Mouse (Mus musculus): ENCODE results near the gene Marc1. TPM values are rescaled to one million over a fixed set of nuclear protein-coding genes. Genes with fewer than 3 reads are reported as not detected.

The Marc1 gene
- polyA plus RNA-seq, 1 experiment from 2014 or later, result 0.88 TPM

GRCm38 (mm10) chr1:184809578-184810001 lies 1.5 kb downstream of the Marc1 start:
- peak; percentile 62 for ATAC-seq
- Histone ChIP-seq H3K27ac (no peak overlapping the region), H3K9ac (no peak overlapping the region), H3K36me3 (no peaks in the 10 kb centered on the region; the same call in 1 of the 2 replicates), H3K4me3 (replicated peaks) (no peak overlapping the region), H3K9me3 (no peaks in the 10 kb centered on the region), H3K27me3 (replicated peaks) (peaks cover 4% of the 10 kb centered on the region; the same call in 1 of the 2 replicates), H3K4me1 (replicated peaks) (peaks cover 27% of the 10 kb centered on the region), H3K4me2 (replicated peaks) (no peak overlapping the region)
- WGBS, result 55% methylated on average over 6 of the region's 6 CpGs

GRCm38 (mm10) chr1:184808418-184809012 lies 2.6 kb downstream of the Marc1 start:
- H3K36me3 ChIP-seq, result no peaks in the 10 kb centered on the region; the same call in 1 of the 2 replicates
- H3K27ac ChIP-seq, result no peak overlapping the region
- H3K4me2 ChIP-seq (replicated peaks), result no peak overlapping the region
- H3K27me3 ChIP-seq (replicated peaks), result peaks cover 4% of the 10 kb centered on the region; the same call in 1 of the 2 replicates
- 89% methylated on average over 17 of the region's 17 CpGs for WGBS
- ATAC-seq, result no peak
- H3K4me3 ChIP-seq (replicated peaks), result no peak overlapping the region
- no peaks in the 10 kb centered on the region for H3K9me3 ChIP-seq
- H3K4me1 ChIP-seq (replicated peaks), result peaks cover 27% of the 10 kb centered on the region
- H3K9ac ChIP-seq, result no peak overlapping the region

- peaks cover 27% of the 10 kb centered on the region for H3K4me1 ChIP-seq (replicated peaks)
- H3K9ac ChIP-seq, result no peak overlapping the region
- H3K27me3 ChIP-seq (replicated peaks), result peaks cover 4% of the 10 kb centered on the region; the same call in 1 of the 2 replicates
- H3K9me3 ChIP-seq, result no peaks in the 10 kb centered on the region
- H3K4me3 ChIP-seq (replicated peaks), result no peak overlapping the region
- H3K4me2 ChIP-seq (replicated peaks), result no peak overlapping the region
- ATAC-seq, result peak; percentile 38
- no peaks in the 10 kb centered on the region for H3K36me3 ChIP-seq
- 45% methylated on average over 15 of the region's 15 CpGs for WGBS
- peak overlapping the region; percentile 34; the same call in 1 of the 2 replicates for H3K27ac ChIP-seq
These were observed 3.3 kb downstream of the Marc1 start for GRCm38 (mm10) chr1:184807627-184808417.

GRCm38 (mm10) chr1:184807123-184807522 lies 4.0 kb downstream of the Marc1 start:
- H3K9ac ChIP-seq, result no peak overlapping the region
- no peak overlapping the region for H3K4me2 ChIP-seq (replicated peaks)
- H3K36me3 ChIP-seq, result no peaks in the 10 kb centered on the region
- peaks cover 23% of the 10 kb centered on the region for H3K4me1 ChIP-seq (replicated peaks)
- H3K27ac ChIP-seq, result no peak overlapping the region
- H3K27me3 ChIP-seq (replicated peaks), result peaks cover 4% of the 10 kb centered on the region; the same call in 1 of the 2 replicates
- H3K4me3 ChIP-seq (replicated peaks), result no peak overlapping the region
- no peaks in the 10 kb centered on the region for H3K9me3 ChIP-seq
- no peak for ATAC-seq
- WGBS, result 73% methylated on average over 7 of the region's 7 CpGs

- peaks cover 12% of the 10 kb centered on the region for H3K4me1 ChIP-seq (replicated peaks)
- H3K9me3 ChIP-seq, result no peaks in the 10 kb centered on the region
- no peak overlapping the region for H3K4me3 ChIP-seq (replicated peaks)
- peaks cover 3% of the 10 kb centered on the region; the same call in 1 of the 2 replicates for H3K27me3 ChIP-seq (replicated peaks)
- no peak overlapping the region for H3K9ac ChIP-seq
- ATAC-seq, result no peak
- H3K4me2 ChIP-seq (replicated peaks), result no peak overlapping the region
- H3K27ac ChIP-seq, result no peak overlapping the region
- no peaks in the 10 kb centered on the region for H3K36me3 ChIP-seq
- WGBS, result 90% methylated on average over 4 of the region's 4 CpGs
These were observed 5.4 kb downstream of the Marc1 start for GRCm38 (mm10) chr1:184805749-184806148.

GRCm38 (mm10) chr1:184793163-184793876 lies 17.8 kb downstream of the Marc1 start:
- H3K4me1 ChIP-seq (replicated peaks), result peaks cover 4% of the 10 kb centered on the region
- H3K36me3 ChIP-seq, result no peaks in the 10 kb centered on the region
- peak overlapping the region; percentile 36; the same call in 1 of the 2 replicates for H3K27ac ChIP-seq
- 12% methylated on average over 27 of the region's 27 CpGs for WGBS
- H3K27me3 ChIP-seq (replicated peaks), result 0 out of 2 replicates have a peak, but pooled peaks cover 3% of the 10 kb centered on the region
- H3K4me3 ChIP-seq (replicated peaks), result peak overlapping the region; percentile 11; the same call in 1 of the 2 replicates
- no peaks in the 10 kb centered on the region for H3K9me3 ChIP-seq
- H3K9ac ChIP-seq, result peak overlapping the region; percentile 36; the same call in 1 of the 2 replicates
- peak overlapping the region; percentile 50 for H3K4me2 ChIP-seq (replicated peaks)
- ATAC-seq, result peak; percentile 92

- H3K4me2 ChIP-seq (replicated peaks), result no peak overlapping the region
- no peak overlapping the region for H3K4me3 ChIP-seq (replicated peaks)
- H3K4me1 ChIP-seq (replicated peaks), result peaks cover 4% of the 10 kb centered on the region
- no peak overlapping the region for H3K9ac ChIP-seq
- no peak overlapping the region for H3K27ac ChIP-seq
- no peak for ATAC-seq
- no peaks in the 10 kb centered on the region for H3K36me3 ChIP-seq
- H3K27me3 ChIP-seq (replicated peaks), result 0 out of 2 replicates have a peak, but pooled peaks cover 3% of the 10 kb centered on the region
- 6% methylated on average over 2 of the region's 2 CpGs for WGBS
- H3K9me3 ChIP-seq, result no peaks in the 10 kb centered on the region
These were observed 20.0 kb downstream of the Marc1 start for GRCm38 (mm10) chr1:184791109-184791508.

GRCm38 (mm10) chr1:184786376-184787151 lies 24.5 kb downstream of the Marc1 start:
- Histone ChIP-seq H3K4me3 (replicated peaks) (no peak overlapping the region), H3K27me3 (replicated peaks) (0 out of 2 replicates have a peak, but pooled peaks cover 3% of the 10 kb centered on the region), H3K4me1 (replicated peaks) (no peaks in the 10 kb centered on the region), H3K9me3 (no peaks in the 10 kb centered on the region), H3K9ac (no peak overlapping the region), H3K27ac (no peak overlapping the region), H3K36me3 (no peaks in the 10 kb centered on the region), H3K4me2 (replicated peaks) (no peak overlapping the region)
- no peak for ATAC-seq
- 68% methylated on average over 13 of the region's 13 CpGs for WGBS

- H3K27me3 ChIP-seq (replicated peaks), result no peaks in the 10 kb centered on the region
- no peak overlapping the region for H3K4me2 ChIP-seq (replicated peaks)
- H3K27ac ChIP-seq, result no peak overlapping the region
- H3K9me3 ChIP-seq, result no peaks in the 10 kb centered on the region
- no peak overlapping the region for H3K9ac ChIP-seq
- WGBS, result 65% methylated on average over 4 of the region's 4 CpGs
- H3K4me3 ChIP-seq (replicated peaks), result no peak overlapping the region
- peaks cover 10% of the 10 kb centered on the region; the same call in 1 of the 2 replicates for H3K4me1 ChIP-seq (replicated peaks)
- no peaks in the 10 kb centered on the region for H3K36me3 ChIP-seq
- no peak for ATAC-seq
These were observed 27.5 kb downstream of the Marc1 start for GRCm38 (mm10) chr1:184783641-184784040.

- WGBS, result 17% methylated on average over 14 of the region's 14 CpGs
- no peak overlapping the region for H3K4me3 ChIP-seq (replicated peaks)
- peaks cover 14% of the 10 kb centered on the region for H3K4me1 ChIP-seq (replicated peaks)
- no peaks in the 10 kb centered on the region for H3K36me3 ChIP-seq
- H3K9me3 ChIP-seq, result no peaks in the 10 kb centered on the region
- H3K9ac ChIP-seq, result no peak overlapping the region
- peak overlapping the region; percentile 68 for H3K27ac ChIP-seq
- ATAC-seq, result peak; percentile 87
- H3K4me2 ChIP-seq (replicated peaks), result no peak overlapping the region
- H3K27me3 ChIP-seq (replicated peaks), result no peaks in the 10 kb centered on the region
These were observed 29.0 kb downstream of the Marc1 start for GRCm38 (mm10) chr1:184782161-184782513.

GRCm38 (mm10) chr1:184781286-184782160 lies 29.6 kb downstream of the Marc1 start:
- WGBS, result 33% methylated on average over 10 of the region's 10 CpGs
- H3K9ac ChIP-seq, result no peak overlapping the region
- H3K27ac ChIP-seq, result peak overlapping the region; percentile 85
- ATAC-seq, result peak; percentile 66
- no peaks in the 10 kb centered on the region for H3K27me3 ChIP-seq (replicated peaks)
- no peaks in the 10 kb centered on the region for H3K36me3 ChIP-seq
- no peak overlapping the region for H3K4me2 ChIP-seq (replicated peaks)
- H3K9me3 ChIP-seq, result no peaks in the 10 kb centered on the region
- peaks cover 16% of the 10 kb centered on the region for H3K4me1 ChIP-seq (replicated peaks)
- no peak overlapping the region for H3K4me3 ChIP-seq (replicated peaks)
